Mouse (Mus musculus): ENCODE results near the gene Dgkq. TPM values are rescaled to one million over a fixed set of nuclear protein-coding genes. Genes with fewer than 3 reads are reported as not detected.
A peak's percentile ranks its signal among the peaks of the same experiment; 100 is the strongest.
"Not testable (repeated sequence)": the region's sequence is repeated elsewhere in the genome, so short reads cannot be mapped to it uniquely, and the experiment has no call there.

Gene Dgkq
- polyA plus RNA-seq, 1 experiment from 2014 or later = 28.7 TPM

- Histone ChIP-seq H3K27ac (ENCODE audit: low read depth, low read length) (no peak overlapping the region), H3K9ac (replicated peaks; ENCODE audit: low read depth, low read length) (no peak overlapping the region), H3K36me3 (ENCODE audit: control insufficient read depth, insufficient read depth, low read length) (peaks cover 16% of the 10 kb centered on the region; the same call in 1 of the 2 replicates), H3K27me3 (ENCODE audit: control insufficient read depth, insufficient read depth, low read length) (no peaks in the 10 kb centered on the region), H3K4me2 (ENCODE audit: low read depth, low read length) (no peak overlapping the region), H3K4me1 (ENCODE audit: control insufficient read depth, insufficient read depth, low read length) (no peaks in the 10 kb centered on the region), H3K4me3 (ENCODE audit: low read depth, low read length) (no peak overlapping the region), H3K9me3 (ENCODE audit: control insufficient read depth, low read length) (no peaks in the 10 kb centered on the region)
- WGBS = 80% methylated on average over 2 of the region's 2 CpGs
- no peak for ATAC-seq (ENCODE audit: low read depth)
These were observed 25.8 kb downstream of the Dgkq start for GRCm38 (mm10) chr5:108643674-108644073.

- ATAC-seq (ENCODE audit: low read depth) = no peak
These were observed 33.3 kb downstream of the Dgkq start for GRCm38 (mm10) chr5:108636172-108636571.

GRCm38 (mm10) chr5:108634088-108634487 is 35.4 kb downstream of the Dgkq start:
- not testable (repeated sequence) for H3K27ac ChIP-seq (ENCODE audit: low read depth, low read length); H3K4me2 ChIP-seq (ENCODE audit: low read depth, low read length); H3K27me3 ChIP-seq (ENCODE audit: control insufficient read depth, insufficient read depth, low read length); ATAC-seq (ENCODE audit: low read depth); H3K36me3 ChIP-seq (ENCODE audit: control insufficient read depth, insufficient read depth, low read length); H3K9ac ChIP-seq (replicated peaks; ENCODE audit: low read depth, low read length); H3K4me1 ChIP-seq (ENCODE audit: control insufficient read depth, insufficient read depth, low read length); H3K4me3 ChIP-seq (ENCODE audit: low read depth, low read length); H3K9me3 ChIP-seq (ENCODE audit: control insufficient read depth, low read length)
- WGBS = 88% methylated on average over 2 of the region's 3 CpGs

More at GRCm38 (mm10) chr5:108636172-108636571, 33.3 kb downstream of the Dgkq start:
- H3K27me3 ChIP-seq (ENCODE audit: control insufficient read depth, insufficient read depth, low read length) = no peaks in the 10 kb centered on the region
- H3K9me3 ChIP-seq (ENCODE audit: control insufficient read depth, low read length) = no peaks in the 10 kb centered on the region
- H3K4me2 ChIP-seq (ENCODE audit: low read depth, low read length) = no peak overlapping the region
- no peaks in the 10 kb centered on the region for H3K4me1 ChIP-seq (ENCODE audit: control insufficient read depth, insufficient read depth, low read length)
- no peaks in the 10 kb centered on the region for H3K36me3 ChIP-seq (ENCODE audit: control insufficient read depth, insufficient read depth, low read length)
- no peak overlapping the region for H3K9ac ChIP-seq (replicated peaks; ENCODE audit: low read depth, low read length)
- 81% methylated on average over 4 of the region's 4 CpGs for WGBS
- H3K4me3 ChIP-seq (ENCODE audit: low read depth, low read length) = no peak overlapping the region
- H3K27ac ChIP-seq (ENCODE audit: low read depth, low read length) = no peak overlapping the region

- no peak overlapping the region for H3K27ac ChIP-seq (ENCODE audit: low read depth, low read length)
- H3K9me3 ChIP-seq (ENCODE audit: control insufficient read depth, low read length) = no peaks in the 10 kb centered on the region
- H3K4me2 ChIP-seq (ENCODE audit: low read depth, low read length) = no peak overlapping the region
- H3K27me3 ChIP-seq (ENCODE audit: control insufficient read depth, insufficient read depth, low read length) = no peaks in the 10 kb centered on the region
- peaks cover 8% of the 10 kb centered on the region; the same call in 1 of the 2 replicates for H3K4me1 ChIP-seq (ENCODE audit: control insufficient read depth, insufficient read depth, low read length)
- no peak overlapping the region for H3K4me3 ChIP-seq (ENCODE audit: low read depth, low read length)
- no peak for ATAC-seq (ENCODE audit: low read depth)
- 82% methylated on average over 4 of the region's 4 CpGs for WGBS
- no peaks in the 10 kb centered on the region for H3K36me3 ChIP-seq (ENCODE audit: control insufficient read depth, insufficient read depth, low read length)
- no peak overlapping the region for H3K9ac ChIP-seq (replicated peaks; ENCODE audit: low read depth, low read length)
These were observed 35.8 kb downstream of the Dgkq start for GRCm38 (mm10) chr5:108633676-108634075.

- Histone ChIP-seq H3K4me3 (ENCODE audit: low read depth, low read length) (peak within 1 kb of the TSS; percentile 85), H3K36me3 (ENCODE audit: control insufficient read depth, insufficient read depth, low read length) (no peaks in the 10 kb centered on the region), H3K4me1 (ENCODE audit: control insufficient read depth, insufficient read depth, low read length) (peaks cover 12% of the 10 kb centered on the region; the same call in 1 of the 2 replicates), H3K9ac (replicated peaks; ENCODE audit: low read depth, low read length) (peak within 1 kb of the TSS; percentile 93), H3K27ac (ENCODE audit: low read depth, low read length) (peak within 1 kb of the TSS; percentile 87), H3K4me2 (ENCODE audit: low read depth, low read length) (peak within 1 kb of the TSS; percentile 97), H3K9me3 (ENCODE audit: control insufficient read depth, low read length) (no peaks in the 10 kb centered on the region), H3K27me3 (ENCODE audit: control insufficient read depth, insufficient read depth, low read length) (no peaks in the 10 kb centered on the region)
- WGBS = under 1% methylated on average over 58 of the region's 58 CpGs
- peak; percentile 98 for ATAC-seq (ENCODE audit: low read depth)
These were observed 39.6 kb downstream of the Dgkq start, which contains the start of the genes Gak and Tmem175 for GRCm38 (mm10) chr5:108629634-108630483. TSS of gene Gak (minus strand) at chr5:108629755. TSS of gene Tmem175 (plus strand) at chr5:108629770.

- H3K27me3 ChIP-seq (ENCODE audit: control insufficient read depth, insufficient read depth, low read length) = no peaks in the 10 kb centered on the region
- H3K4me1 ChIP-seq (ENCODE audit: control insufficient read depth, insufficient read depth, low read length) = peaks cover 12% of the 10 kb centered on the region; the same call in 1 of the 2 replicates
- H3K36me3 ChIP-seq (ENCODE audit: control insufficient read depth, insufficient read depth, low read length) = peaks cover 5% of the 10 kb centered on the region; the same call in 1 of the 2 replicates
- H3K9me3 ChIP-seq (ENCODE audit: control insufficient read depth, low read length) = no peaks in the 10 kb centered on the region
- H3K4me2 ChIP-seq (ENCODE audit: low read depth, low read length) = peak overlapping the region; percentile 97
- H3K4me3 ChIP-seq (ENCODE audit: low read depth, low read length) = peak overlapping the region; percentile 85
- peak overlapping the region; percentile 93 for H3K9ac ChIP-seq (replicated peaks; ENCODE audit: low read depth, low read length)
- ATAC-seq (ENCODE audit: low read depth) = peak; percentile 87
- H3K27ac ChIP-seq (ENCODE audit: low read depth, low read length) = peak overlapping the region; percentile 87
- 2% methylated on average over 32 of the region's 32 CpGs for WGBS
These were observed 40.4 kb downstream of the Dgkq start for GRCm38 (mm10) chr5:108628891-108629633.

- H3K4me3 ChIP-seq (ENCODE audit: low read depth, low read length) = no peak overlapping the region
- H3K36me3 ChIP-seq (ENCODE audit: control insufficient read depth, insufficient read depth, low read length) = peaks cover 25% of the 10 kb centered on the region
- no peak overlapping the region for H3K9ac ChIP-seq (replicated peaks; ENCODE audit: low read depth, low read length)
- H3K4me2 ChIP-seq (ENCODE audit: low read depth, low read length) = no peak overlapping the region
- no peaks in the 10 kb centered on the region for H3K27me3 ChIP-seq (ENCODE audit: control insufficient read depth, insufficient read depth, low read length)
- H3K9me3 ChIP-seq (ENCODE audit: control insufficient read depth, low read length) = no peaks in the 10 kb centered on the region
- H3K4me1 ChIP-seq (ENCODE audit: control insufficient read depth, insufficient read depth, low read length) = peaks cover 12% of the 10 kb centered on the region; the same call in 1 of the 2 replicates
- WGBS = 92% methylated on average over 4 of the region's 4 CpGs
- no peak overlapping the region for H3K27ac ChIP-seq (ENCODE audit: low read depth, low read length)
- no peak for ATAC-seq (ENCODE audit: low read depth)
These were observed 43.3 kb downstream of the Dgkq start for GRCm38 (mm10) chr5:108626050-108626660.

GRCm38 (mm10) chr5:108621870-108622269 is 47.6 kb downstream of the Dgkq start:
- Histone ChIP-seq H3K9me3 (ENCODE audit: control insufficient read depth, low read length) (no peaks in the 10 kb centered on the region), H3K4me3 (ENCODE audit: low read depth, low read length) (no peak overlapping the region), H3K27ac (ENCODE audit: low read depth, low read length) (no peak overlapping the region), H3K36me3 (ENCODE audit: control insufficient read depth, insufficient read depth, low read length) (peaks cover 39% of the 10 kb centered on the region), H3K4me2 (ENCODE audit: low read depth, low read length) (no peak overlapping the region), H3K27me3 (ENCODE audit: control insufficient read depth, insufficient read depth, low read length) (no peaks in the 10 kb centered on the region), H3K9ac (replicated peaks; ENCODE audit: low read depth, low read length) (no peak overlapping the region), H3K4me1 (ENCODE audit: control insufficient read depth, insufficient read depth, low read length) (no peaks in the 10 kb centered on the region)
- 88% methylated on average over 2 of the region's 2 CpGs for WGBS
- no peak for ATAC-seq (ENCODE audit: low read depth)

All from neural tube, embryonic 14.5 days (tissue).